Mouse (Mus musculus) adrenal gland, adult 2 months (tissue): ENCODE results near the gene 9930111J21Rik2. TPM values are rescaled to one million over a fixed set of nuclear protein-coding genes. Genes with fewer than 3 reads are reported as not detected.
"Not testable (repeated sequence)": the region's sequence is repeated elsewhere in the genome, so short reads cannot be mapped to it uniquely, and the experiment has no call there.

ENCODE experiments used
- DNase-seq: peaks from one replicate; pipeline ENCODE4 v3.0.0; 2021
- polyA plus RNA-seq: library from polyadenylated mRNA; depleted of rRNA; stranded (reverse); fragments of >200 nt; gene quantifications from 2 replicates; pipeline ENCODE4 v1.2.3, GENCODE M21; 2012
- total RNA-seq, 2 experiments: library from RNA; stranded (reverse); gene quantifications; 2 replicates each; pipeline ENCODE4 v1.2.3; 2021

9930111J21Rik2 gene
- total and polyA plus RNA-seq, 3 experiments, result 0.53 to 4.0 (median 3.9) TPM

DNA sequence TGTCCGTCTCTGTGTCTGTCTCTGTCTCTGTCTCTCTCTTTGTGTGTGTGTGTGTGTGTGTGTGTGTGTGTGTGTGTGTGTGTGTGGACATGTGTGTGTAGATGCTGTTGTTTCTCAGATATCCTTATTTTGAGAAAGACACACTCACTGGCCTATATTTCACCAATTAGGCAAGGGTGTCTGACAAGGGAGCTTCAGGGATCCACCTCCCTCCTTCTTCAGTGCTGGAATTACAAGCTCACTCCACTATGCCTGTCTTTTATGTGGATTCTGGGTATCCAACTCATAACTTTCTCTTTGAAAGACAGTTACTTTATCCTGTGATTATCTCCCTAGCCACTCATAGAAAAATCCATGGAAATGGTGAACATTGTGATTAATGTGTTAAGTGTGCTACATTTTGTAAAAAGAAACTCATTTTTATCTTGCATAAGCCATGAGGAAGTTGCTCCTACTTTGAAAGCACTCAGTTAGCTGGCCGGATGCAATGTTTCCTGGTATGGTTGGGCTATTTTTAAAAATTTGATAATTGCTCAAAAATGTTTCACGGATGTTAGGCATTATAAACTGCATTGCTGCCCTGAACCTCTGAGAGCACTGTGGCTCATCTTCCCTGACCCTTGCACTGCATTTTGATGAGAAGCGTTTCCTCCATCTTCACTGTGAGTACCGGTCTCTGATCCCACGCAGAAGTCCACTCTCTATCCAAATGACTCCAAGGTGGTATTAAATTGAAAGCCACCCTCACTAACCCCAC, 25.1 kb upstream of the 9930111J21Rik2 start, which contains the start of gene Ifi47:
Ifi47 (plus strand) TSS at position 587 of the 757 bp plus-strand sequence.
- DNase-seq, result peak; percentile 30

DNA sequence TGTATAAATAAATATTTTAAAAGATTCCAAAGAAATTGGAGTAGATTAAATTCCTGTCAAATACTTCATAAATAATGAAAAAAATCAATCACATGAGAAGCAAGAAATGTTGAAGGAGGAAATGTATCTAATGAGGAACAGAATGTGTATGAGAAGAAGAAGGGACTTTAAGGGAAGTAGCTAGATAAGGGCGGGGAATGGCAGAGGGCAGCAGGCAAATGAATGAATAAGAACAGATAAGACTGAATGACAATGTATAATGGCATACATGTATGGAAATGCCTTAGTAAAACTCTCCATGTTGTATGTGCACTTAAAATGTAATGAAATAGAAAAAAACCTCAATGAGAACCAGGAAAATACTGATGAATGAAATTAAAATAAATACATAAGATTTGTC, 17.3 kb upstream of the 9930111J21Rik2 start:
- no peak for DNase-seq

DNA sequence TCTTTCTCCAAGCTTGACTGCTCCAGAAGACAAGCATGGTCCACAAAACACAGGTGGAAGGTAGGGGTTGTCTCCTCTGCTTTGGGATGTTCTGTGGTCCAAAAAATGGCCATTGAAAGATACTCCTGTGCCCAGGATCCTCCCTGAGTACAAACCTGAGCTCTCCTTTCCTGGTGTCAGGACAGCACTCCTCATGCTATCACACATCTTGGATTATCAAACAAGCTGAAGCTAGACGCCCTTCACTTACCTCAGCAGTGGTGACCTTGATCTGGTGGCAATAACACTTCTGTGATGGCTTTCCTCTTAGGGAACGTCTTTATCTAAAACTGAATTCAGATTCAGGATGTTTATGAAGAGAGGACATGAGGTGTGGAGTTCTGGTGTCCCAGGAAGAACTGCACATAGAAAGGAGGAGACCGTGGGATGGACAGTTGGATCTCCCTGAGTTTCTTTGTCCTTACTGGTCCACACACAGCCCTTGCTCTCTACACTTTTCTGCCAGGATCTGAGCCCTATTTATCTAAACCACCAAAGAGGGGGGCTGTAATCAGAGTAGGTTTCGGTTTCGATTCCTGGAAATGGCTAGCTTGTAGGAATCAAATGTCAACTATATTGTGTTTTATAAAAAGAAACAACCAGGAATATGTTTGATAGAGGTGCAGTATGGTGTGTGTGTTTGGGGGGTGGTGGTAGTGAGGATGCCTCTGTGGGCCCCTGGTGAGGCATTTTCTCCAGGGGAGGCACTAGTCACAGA, 12.8 kb upstream of the 9930111J21Rik2 start, which contains the start of gene Tgtp2:
Tgtp2 (minus strand) TSS at position 494 of the 757 bp plus-strand sequence.
- DNase-seq, result peak; percentile 8

DNA sequence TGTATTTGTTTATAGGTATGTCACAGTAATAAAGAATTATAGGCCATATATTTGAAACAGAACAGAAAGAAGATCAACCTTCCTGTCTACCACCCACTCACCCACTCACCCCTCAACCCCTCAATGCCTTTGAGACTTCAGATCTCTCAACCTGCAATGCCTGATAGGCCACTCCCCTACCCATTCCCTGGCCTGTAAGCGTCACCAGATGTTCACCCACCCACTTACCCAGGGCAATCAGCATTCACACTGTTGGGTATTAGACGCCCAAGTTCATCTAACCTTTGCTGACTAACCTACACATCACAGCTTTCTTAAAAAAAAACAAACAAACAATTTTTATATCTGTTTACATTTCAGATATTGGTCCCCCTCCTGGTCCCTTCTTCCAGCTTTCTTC, 10.8 kb upstream of the 9930111J21Rik2 start:
- DNase-seq, result not testable (repeated sequence)

DNA sequence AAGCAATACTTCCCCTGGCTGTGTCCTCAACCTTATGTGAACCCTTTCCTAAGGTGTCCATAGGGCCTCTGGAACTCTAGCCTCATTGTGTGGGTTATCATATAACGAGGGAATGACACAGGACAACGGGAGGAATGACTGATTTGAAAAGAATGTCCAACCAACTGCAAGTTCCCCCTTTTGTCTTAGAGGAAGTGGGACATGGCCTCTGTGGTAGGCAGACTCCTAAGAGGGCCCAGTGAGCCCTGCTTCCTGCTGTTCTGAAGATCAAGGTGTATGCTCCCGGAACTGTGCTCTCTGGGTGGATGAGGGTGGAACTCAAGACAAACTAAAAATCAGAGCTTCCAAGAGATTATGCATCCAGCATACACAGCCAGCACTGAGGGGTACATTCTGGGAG, 9.0 kb upstream of the 9930111J21Rik2 start:
- DNase-seq, result not testable (repeated sequence)

DNA sequence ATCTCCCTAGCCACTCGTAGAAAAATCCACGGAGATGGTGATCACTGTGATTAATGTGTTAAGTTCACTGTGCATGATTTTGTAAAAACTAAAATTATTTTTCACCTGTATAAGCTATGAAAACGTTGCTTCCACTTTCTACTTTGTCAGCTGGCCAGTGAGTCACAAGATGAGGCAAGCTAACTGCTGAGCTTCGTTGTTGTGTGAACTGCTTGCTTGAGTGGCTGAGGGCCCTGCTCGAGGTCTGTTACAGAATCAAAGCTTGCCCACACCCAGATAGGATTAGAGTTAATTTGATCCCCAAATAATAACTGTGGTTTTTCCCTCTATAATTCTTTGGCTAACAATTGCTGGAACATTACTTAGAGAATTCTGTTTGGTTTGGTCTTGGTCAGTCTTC, 852 bp upstream of the 9930111J21Rik2 start:
- DNase-seq, result not testable (repeated sequence)

DNA sequence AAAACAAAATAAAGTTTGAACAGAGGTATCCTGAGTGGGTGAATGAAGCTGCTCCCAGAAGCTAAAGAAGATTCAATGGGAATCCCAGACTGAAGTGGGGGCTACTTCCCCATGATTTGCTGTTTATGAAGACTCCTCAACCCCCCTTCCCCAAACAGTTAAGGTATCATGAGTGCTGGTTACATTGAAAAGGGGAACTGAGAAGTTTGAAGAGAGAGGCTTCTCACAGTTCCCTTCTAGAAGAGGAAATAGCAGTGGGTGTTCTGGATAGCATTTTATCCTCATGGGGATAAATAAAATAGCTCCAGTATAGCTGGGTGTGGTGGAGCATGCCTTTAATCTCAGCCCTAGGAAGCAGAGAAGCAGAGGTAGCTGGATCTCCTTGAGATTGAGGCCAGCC, 978 bp downstream of the 9930111J21Rik2 start:
- DNase-seq, result not testable (repeated sequence)

DNA sequence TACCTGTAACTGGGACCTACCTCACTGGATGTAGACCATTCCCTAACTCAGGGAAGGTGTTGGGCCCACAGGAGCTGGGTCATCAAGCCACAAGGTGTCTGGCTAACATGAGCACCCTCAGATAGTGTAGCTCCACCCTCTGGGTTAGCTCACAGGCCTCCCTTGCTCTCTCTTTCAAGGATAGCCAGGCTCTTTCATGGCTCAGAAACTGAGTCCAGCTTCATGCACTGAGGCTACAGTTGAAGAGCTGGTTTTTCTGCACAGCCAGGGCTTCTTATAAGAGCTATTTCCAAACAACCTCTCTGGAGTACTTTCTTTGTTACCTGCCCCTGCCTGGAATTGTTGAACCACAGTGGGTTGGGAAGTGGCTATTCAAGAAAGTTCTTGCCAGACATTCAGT, 39.0 kb downstream of the 9930111J21Rik2 start:
- DNase-seq, result not testable (repeated sequence)

DNA sequence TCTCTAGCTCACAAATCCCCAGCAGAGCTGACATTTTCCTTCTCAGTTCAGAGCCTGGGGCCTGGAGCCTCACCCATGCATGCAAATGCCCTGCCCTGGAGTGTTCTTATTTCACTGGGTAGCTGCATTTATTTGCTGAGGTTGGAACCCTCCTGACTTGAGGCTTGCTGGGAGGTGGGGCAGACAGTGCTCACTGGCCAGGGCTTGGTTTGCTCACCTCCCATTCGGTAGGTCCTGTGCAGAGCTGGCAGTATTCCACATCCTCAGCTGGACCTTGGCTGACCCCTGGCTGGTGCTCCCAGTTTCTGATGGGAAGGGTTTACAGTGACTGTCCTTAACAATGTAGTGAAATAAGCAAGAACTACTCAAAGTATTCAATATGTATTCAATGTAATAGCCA, 44.3 kb downstream of the 9930111J21Rik2 start:
- DNase-seq, result not testable (repeated sequence)

DNA sequence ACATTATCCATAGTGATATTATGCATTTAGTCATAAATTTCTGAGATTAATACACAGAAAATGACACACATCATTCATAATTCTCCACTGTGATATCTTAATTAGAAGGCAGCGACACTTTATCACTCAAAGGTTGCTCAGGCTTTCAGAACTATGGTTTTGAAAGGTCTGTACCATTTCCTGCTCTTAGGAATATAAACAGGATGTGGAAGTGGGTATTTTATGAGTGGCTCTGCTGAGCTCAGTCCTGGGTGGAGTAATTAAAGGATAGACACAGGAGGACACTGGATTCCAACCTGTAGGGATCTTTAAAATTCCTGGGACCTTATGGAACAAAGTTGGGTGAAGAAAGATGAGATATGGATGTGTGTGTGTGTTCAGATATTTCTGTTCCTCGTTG, 44.7 kb downstream of the 9930111J21Rik2 start:
- not testable (repeated sequence) for DNase-seq

DNA sequence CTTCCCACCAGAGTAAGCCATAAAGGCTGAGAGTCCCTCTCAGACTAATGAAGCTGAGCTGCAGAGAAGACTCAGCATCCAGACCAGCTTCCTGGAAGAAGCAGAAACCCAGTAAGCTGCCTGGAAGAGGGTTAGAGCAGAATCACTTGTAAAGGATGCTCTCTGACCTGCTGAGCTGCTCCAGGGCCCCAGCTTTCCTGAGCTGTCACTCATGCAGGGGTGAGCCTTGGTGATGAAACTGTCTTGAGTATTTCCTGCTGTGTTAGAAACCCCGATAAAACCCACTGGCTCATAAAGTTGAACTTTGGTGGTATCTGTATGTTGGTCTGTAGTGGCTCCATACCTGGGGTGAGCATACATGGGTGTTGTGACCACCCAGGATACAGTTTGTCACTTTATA, 50.6 kb downstream of the 9930111J21Rik2 start:
- DNase-seq, result not testable (repeated sequence)

DNA sequence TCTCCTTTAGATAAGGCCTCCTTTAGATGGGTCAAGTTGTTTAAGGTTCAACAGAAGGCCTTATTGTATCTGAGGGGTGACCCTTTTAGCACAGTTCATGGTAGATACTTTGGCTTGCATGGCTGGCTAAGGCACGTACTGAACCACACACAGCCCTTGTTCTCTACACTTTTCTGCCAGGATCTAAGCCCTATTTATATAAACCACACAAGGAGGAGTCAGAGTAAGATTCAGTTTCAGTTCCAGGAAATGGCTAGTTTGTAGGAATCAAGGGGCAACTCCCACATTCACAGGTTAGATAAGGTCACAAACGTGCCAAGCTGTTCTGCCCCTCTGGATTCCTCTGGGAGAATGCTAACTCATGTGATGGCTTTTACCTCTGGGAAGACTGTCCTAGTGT, 57.0 kb downstream of the 9930111J21Rik2 start, which contains the start of gene Tgtp1:
Tgtp1 (minus strand) TSS at position 155 of the 400 bp plus-strand sequence.
- DNase-seq, result not testable (repeated sequence)

DNA sequence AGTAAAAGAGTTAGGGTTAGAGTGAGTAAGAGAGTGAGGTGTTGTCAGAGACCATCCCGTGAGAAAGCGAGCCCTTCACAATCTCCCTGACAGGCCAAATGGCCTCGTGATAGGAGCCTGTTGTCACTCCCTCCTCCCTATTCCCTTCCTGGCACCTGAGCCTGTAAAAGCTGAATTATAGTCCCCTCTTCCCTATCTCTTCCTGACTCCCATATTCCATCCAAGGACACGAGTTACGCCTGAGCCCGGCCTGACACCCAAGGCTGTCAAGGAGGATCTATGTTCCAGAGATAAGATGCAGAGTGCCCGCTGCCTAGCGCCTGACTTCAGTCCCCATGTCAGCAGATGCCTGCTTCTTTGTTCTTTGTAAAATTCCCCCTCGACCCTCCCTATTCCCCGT, 57.7 kb downstream of the 9930111J21Rik2 start:
- DNase-seq, result peak; percentile 42

DNA sequence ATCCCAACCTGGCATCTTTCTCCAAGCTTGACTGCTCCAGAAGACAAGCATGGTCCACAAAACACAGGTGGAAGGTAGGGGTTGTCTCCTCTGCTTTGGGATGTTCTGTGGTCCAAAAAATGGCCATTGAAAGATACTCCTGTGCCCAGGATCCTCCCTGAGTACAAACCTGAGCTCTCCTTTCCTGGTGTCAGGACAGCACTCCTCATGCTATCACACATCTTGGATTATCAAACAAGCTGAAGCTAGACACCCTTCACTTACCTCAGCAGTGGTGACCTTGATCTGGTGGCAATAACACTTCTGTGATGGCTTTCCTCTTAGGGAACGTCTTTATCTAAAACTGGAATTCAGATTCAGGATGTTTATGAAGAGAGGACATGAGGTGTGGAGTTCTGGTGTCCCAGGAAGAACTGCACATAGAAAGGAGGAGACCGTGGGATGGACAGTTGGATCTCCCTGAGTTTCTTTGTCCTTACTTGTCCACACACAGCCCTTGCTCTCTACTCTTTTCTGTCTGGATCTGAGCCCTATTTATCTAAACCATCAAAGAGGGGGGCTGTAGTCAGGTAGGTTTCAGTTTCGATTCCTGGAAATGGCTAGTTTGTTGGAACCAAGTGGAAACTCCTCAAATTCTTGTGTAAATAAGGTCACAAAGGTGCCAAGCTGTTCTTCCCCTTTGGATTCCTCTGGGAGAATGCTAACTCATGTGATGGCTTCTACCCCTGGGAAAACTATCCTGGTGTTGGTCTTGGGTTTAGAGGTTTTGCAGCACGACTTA, 59.1 kb downstream of the 9930111J21Rik2 start, which contains the start of gene Gm12185:
Gm12185 (minus strand) TSS at position 487 of the 781 bp plus-strand sequence.
- not testable (repeated sequence) for DNase-seq

DNA sequence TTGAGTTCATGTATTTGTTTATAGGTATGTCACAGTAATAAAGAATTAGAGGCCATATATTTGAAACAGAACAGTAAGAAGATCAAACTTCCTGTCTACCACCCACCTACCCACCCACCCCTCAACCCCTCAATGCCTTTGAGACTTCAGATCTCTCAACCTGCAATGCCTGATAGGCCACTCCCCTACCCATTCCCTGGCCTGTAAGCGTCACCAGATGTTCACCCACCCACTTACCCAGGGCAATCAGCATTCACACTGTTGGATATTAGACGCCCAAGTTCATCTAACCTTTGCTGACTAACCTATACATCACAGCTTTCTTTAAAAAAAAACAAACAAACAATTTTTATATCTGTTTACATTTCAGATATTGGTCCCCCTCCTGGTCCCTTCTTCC, 61.1 kb downstream of the 9930111J21Rik2 start:
- DNase-seq, result not testable (repeated sequence)

DNA sequence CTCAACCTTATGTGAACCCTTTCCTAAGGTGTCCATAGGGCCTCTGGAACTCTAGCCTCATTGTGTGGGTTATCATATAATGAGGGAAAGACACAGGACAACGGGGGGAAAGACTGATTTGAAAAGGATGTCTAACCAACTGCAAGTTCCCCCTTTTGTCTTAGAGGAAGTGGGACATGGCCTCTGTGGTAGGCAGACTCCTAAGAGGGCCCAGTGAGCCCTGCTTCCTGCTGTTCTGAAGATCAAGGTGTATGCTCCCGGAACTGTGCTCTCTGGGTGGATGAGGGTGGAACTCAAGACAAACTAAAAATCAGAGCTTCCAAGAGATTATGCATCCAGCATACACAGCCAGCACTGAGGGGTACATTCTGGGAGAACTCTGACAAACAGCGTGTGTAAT, 62.8 kb downstream of the 9930111J21Rik2 start:
- not testable (repeated sequence) for DNase-seq

DNA sequence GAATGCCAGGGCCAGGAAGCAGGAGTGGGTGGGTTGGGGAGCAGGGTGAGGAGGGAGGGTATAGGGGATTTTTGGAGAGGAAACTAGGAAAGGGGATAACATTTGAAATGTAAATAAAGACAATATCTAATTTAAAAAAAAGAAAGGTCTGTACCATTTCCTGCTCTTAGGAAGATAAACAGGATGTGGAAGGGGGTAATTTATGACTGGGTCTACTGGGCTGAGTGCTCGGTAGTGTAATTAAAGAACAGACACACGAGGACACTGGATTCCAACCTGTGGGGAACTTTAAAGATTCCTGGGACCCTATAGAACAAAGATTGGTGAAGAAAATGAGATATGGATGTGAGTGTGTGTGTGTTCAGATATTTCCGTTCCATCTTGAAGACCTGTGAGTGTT, 68.2 kb downstream of the 9930111J21Rik2 start:
- DNase-seq, result not testable (repeated sequence)

DNA sequence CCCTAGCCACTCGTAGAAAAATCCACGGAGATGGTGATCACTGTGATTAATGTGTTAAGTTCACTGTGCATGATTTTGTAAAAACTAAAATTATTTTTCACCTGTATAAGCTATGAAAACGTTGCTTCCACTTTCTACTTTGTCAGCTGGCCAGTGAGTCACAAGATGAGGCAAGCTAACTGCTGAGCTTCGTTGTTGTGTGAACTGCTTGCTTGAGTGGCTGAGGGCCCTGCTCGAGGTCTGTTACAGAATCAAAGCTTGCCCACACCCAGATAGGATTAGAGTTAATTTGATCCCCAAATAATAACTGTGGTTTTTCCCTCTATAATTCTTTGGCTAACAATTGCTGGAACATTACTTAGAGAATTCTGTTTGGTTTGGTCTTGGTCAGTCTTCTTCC, 71.0 kb downstream of the 9930111J21Rik2 start:
- not testable (repeated sequence) for DNase-seq

DNA sequence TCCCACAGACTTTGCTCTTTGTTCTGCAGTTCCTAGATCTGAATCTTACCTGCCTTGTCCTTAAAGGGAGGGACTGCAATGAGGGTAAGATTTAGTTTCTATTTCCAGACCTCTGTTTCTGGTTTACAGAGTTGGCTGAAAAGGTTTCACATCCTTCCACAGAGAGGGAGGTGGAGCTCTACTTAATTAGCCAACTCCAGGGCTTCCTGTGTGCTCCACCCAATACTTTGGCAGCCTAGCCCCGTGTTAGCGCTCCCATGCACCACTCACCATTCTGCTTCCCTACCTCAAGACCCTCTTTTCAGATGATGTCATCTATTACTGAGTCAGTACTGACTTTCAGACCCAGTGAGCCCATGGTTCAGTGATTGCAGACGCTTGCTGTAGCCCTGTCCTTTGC, 71.8 kb downstream of the 9930111J21Rik2 start, which contains the start of gene 9930111J21Rik1:
9930111J21Rik1 (minus strand) TSS at position 148 of the 400 bp plus-strand sequence.
- not testable (repeated sequence) for DNase-seq

DNA sequence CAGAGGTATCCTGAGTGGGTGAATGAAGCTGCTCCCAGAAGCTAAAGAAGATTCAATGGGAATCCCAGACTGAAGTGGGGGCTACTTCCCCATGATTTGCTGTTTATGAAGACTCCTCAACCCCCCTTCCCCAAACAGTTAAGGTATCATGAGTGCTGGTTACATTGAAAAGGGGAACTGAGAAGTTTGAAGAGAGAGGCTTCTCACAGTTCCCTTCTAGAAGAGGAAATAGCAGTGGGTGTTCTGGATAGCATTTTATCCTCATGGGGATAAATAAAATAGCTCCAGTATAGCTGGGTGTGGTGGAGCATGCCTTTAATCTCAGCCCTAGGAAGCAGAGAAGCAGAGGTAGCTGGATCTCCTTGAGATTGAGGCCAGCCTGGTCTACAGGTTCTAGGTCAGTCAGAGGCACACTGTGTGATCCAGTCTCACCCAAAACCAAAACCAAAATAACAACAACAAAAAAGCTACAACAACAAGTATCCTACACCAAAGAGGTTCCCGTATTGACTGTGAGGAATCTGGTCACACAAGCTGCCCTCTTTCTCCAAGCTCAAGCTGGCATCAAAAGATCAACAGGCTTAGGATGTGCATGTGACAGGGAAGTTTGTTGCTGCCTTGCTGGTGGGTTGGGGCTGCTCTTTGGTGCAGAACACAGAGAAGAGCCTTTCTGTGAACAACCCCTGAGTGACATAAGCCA, 72.7 kb downstream of the 9930111J21Rik2 start, which contains the start of gene Olfr56:
Olfr56 (plus strand) TSS at position 650 of the 700 bp plus-strand sequence.
- DNase-seq, result not testable (repeated sequence)

DNA sequence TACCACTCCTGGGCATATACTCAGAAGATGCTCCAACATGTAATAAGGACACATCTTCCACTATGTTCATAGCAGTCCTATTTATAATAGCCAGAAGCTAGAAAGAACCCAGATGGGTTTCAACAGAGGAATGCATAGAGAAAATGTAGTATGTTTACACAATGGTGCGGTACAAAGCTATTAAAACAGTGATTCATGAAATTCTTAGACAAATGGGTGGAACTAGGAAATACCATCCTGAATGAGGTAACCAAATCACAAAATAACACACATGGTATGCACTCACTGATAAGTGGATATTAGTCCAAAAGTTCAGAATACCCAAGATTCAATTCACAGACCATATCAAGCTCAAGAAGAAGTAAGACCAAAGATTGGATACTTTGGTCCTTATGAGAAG, 76.4 kb downstream of the 9930111J21Rik2 start:
- DNase-seq, result not testable (repeated sequence)
